Mouse (Mus musculus): ENCODE measurements around the gene Dcaf15. TPM values are rescaled to one million over a fixed set of nuclear protein-coding genes. Genes with fewer than 3 reads are reported as not detected.

Dcaf15 gene
- polyA plus RNA-seq (2012; rRNA removed): 11.4 and 12.4 TPM in 2 replicates

DNA sequence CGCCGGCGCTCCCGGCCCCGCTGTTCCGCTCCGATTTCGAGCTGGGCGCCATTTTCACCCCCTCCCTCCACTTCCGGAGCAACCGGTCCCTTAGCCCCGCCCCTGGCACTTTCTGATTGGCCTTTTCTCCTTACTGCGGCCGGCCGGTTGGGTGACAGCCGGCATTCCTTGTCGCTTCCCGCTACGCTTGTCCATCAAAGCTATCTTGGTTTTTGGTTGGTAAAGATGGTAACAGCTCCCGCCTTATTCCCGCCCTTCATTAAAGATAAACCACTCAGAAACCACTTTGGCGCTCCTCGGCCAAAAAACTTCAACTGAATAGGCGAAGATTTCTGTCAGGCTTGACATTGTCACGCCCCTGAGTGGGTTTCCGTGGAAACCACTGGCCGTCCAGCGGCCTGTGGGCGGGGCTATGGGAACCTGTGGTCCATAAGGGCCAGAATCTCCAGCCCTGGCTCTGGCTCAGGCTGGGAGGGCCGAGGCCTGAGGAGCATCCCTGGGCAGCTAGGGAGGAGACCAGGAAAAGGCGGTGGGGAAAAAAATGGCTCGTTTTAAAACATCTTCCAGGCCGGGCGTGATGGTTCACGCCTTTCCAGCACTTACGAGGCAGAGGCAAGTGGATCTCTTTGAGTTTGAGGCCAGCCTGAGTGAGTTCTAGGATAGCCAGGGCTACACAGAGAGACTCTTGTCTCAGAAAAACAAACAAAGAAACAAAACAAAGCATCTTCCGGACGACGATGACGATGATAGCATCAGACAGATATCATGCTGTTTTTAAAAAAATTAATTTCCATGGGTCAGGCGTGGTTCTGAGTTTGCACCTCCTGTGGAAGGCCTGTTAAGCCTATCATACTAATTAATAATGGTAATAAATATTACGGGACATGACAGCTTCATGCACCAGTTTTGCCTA is at the start of gene Dcaf15:
Dcaf15 (minus strand) TSS at position 72 of the 913 bp plus-strand sequence.

DNA sequence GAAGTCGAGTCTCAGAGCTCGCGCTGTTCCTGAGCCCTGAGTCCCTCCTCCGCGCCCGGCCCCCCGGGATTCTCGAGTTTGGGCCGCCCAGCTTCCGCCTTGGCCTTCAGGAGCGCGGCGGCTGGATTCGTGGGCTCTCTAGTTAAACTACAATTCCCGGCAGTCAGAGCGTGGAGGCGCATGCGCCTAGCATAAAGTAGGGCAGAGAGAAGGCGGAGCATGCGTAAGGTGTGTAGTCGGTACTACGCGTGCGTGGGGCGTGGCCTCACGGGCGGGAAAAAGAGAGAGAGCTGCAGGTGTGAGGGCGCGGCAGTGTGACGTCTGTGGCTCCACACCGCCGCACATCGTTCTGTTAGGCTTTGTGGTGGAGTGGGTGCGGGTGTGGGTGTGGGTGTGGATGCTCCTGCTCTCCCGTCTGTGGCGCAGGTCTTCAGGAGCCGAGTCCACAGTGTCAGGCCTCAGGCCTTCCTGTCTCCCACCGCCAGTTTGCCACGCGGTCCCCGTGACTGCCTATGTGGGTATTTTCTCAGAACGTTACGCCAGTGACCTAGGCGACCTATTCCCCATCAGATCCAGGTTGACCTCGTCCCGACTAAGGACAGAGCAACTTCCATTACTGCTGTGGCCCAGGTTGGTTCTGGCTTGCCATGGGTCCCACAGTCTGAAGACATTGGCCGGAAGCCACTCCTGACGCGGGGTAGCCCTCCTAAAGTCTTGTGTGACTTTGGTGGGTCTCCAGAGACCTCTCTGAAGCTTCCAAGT is 43.4 kb upstream of the Dcaf15 start, which contains the start of the genes Cc2d1a and 4930432K21Rik:
Cc2d1a (minus strand) TSS at position 168 of the 762 bp plus-strand sequence.
4930432K21Rik (plus strand) TSS at position 257 of the 762 bp plus-strand sequence.

DNA sequence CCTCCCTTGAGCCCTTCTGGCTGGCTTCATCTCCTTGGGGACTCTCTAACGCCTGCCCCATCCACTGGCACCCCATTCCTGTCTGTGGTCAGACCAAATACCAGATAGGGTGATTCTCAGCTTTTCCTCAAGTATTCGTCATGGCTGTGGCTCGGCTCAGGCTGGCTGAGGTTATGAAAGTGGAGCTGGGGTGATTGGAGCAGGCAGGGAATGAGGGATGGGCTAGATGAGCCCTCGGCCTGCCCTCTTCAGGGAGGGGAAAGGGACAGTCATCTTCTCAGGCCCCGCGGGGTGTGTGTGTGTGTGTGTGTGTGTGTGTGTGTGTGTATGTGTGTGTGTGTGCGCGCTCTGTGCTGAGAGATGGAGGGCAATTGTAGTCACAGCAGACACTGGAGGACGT is 21.1 kb upstream of the Dcaf15 start, which contains the start of gene Podnl1:
Podnl1 (plus strand) TSS at position 334 of the 400 bp plus-strand sequence.

DNA sequence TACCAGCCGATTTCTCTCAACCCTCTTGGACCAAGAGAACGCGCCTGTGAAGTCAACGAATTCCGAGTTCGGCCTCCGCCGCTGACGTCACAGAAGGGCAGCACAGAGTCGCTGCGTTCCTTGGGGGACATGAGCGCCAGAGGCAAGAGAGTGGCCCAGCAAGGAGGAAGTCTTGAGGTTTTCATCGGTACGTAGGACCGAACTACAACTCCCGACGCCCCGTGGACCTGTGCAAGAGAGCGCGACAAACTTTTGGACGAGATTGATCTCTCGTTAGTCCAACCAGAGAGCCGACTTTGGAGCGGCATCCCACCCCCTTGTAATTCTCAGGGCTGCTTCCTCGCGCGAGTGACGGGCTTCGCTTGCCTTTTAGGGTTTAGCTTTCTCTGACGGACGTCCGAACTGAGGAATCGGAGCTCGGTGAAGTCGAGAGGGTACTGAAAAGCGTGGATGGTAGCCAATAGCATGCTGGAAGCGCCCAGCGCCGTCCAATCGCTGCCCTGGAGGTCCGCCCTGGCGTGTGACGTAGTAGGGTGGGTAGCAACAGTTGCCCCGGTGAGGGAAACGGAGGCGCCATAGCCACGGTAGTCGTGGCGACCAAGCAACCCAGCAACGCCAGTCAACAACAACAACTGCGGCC is 38.2 kb downstream of the Dcaf15 start, which contains the start of gene Rfx1:
Rfx1 (plus strand) TSS at position 544 of the 640 bp plus-strand sequence.

GRCm38 (mm10) chr8:84065037-84065436 is 39.5 kb downstream of the Dcaf15 start, which contains the start of gene Gm10643:
Gene Gm10643, minus strand, starts transcription at chr8:84065137.

Other genes with a start within 250 kb of the Dcaf15 start
- 2.6 and 2.9 TPM in 2 replicates for gene Adgrl1, start 204.7 kb downstream of the Dcaf15 start, polyA plus RNA-seq (2012; rRNA removed)
- gene Gm10644, start 149.6 kb downstream of the Dcaf15 start, polyA plus RNA-seq (2012; rRNA removed): 0.78 and 0.85 TPM in 2 replicates
- gene Asf1b, start 149.3 kb downstream of the Dcaf15 start, polyA plus RNA-seq (2012; rRNA removed): 49.1 and 54.0 TPM in 2 replicates
- 20.6 and 20.7 TPM in 2 replicates for gene Prkaca, start 131.8 kb downstream of the Dcaf15 start, polyA plus RNA-seq (2012; rRNA removed)
- gene Samd1, start 107.1 kb downstream of the Dcaf15 start, polyA plus RNA-seq (2012; rRNA removed): 19.9 and 21.8 TPM in 2 replicates
- 0.16 and 0.17 TPM in 2 replicates for gene 1700067K01Rik, start 103.3 kb downstream of the Dcaf15 start, polyA plus RNA-seq (2012; rRNA removed)
- 0.08 TPM in 1 of 2 replicates, not detected in the other for gene 2210011C24Rik, start 92.6 kb downstream of the Dcaf15 start, polyA plus RNA-seq (2012; rRNA removed)
- 0.03 and 0.05 TPM in 2 replicates for gene Palm3, start 83.3 kb downstream of the Dcaf15 start, polyA plus RNA-seq (2012; rRNA removed)
- 1.2 and 1.4 TPM in 2 replicates for gene Il27ra, start 62.2 kb downstream of the Dcaf15 start, polyA plus RNA-seq (2012; rRNA removed)
- gene Rln3, start 59.8 kb downstream of the Dcaf15 start, polyA plus RNA-seq (2012; rRNA removed): 0.12 TPM in 1 of 2 replicates, not detected in the other
- gene Gm10643, start 39.6 kb downstream of the Dcaf15 start, polyA plus RNA-seq (2012; rRNA removed): 0.59 and 0.63 TPM in 2 replicates
- gene Rfx1, start 37.9 kb downstream of the Dcaf15 start, polyA plus RNA-seq (2012; rRNA removed): 3.3 and 4.7 TPM in 2 replicates
- gene Podnl1, start 21.2 kb upstream of the Dcaf15 start, polyA plus RNA-seq (2012; rRNA removed): 0.03 and 0.05 TPM in 2 replicates
- 3.7 and 4.4 TPM in 2 replicates for gene Cc2d1a, start 43.2 kb upstream of the Dcaf15 start, polyA plus RNA-seq (2012; rRNA removed)
- gene 4930432K21Rik, start 43.3 kb upstream of the Dcaf15 start, polyA plus RNA-seq (2012; rRNA removed): 0.18 and 0.24 TPM in 2 replicates
- gene Nanos3, start 80.4 kb upstream of the Dcaf15 start, polyA plus RNA-seq (2012; rRNA removed): 0.13 and 0.16 TPM in 2 replicates
- gene Zswim4, start 132.3 kb upstream of the Dcaf15 start, polyA plus RNA-seq (2012; rRNA removed): 2.9 and 3.4 TPM in 2 replicates
- gene D8Ertd738e, start 145.0 kb upstream of the Dcaf15 start, polyA plus RNA-seq (2012; rRNA removed): 124 and 135 TPM in 2 replicates
- gene Mri1, start 152.6 kb upstream of the Dcaf15 start, polyA plus RNA-seq (2012; rRNA removed): 17.2 and 23.4 TPM in 2 replicates
- 6.9 and 7.4 TPM in 2 replicates for gene Ccdc130, start 165.6 kb upstream of the Dcaf15 start, polyA plus RNA-seq (2012; rRNA removed)